Mouse (Mus musculus) midbrain, postnatal 0 days (tissue): ENCODE results near the gene Myo5a. TPM values are rescaled to one million over a fixed set of nuclear protein-coding genes. Genes with fewer than 3 reads are reported as not detected.

Experiments
- ATAC-seq: fragments of 200-750 bp; cut with Nextera tagmentation; 2 replicates; pipeline ENCODE4 v1.8.0; 2017; ENCODE audit warnings: moderate number of reproducible peaks, mild to moderate bottlenecking, moderate TSS enrichment, moderate library complexity; ENCODE audit not compliant: low FRiP score
- DNase-seq: peaks from one replicate; pipeline ENCODE4 v3.0.0-alpha.2; 2015; ENCODE audit warnings: low spot score
- H3K27ac ChIP-seq: fragments of 300-500 bp; sonication (generic); 2 replicates; pipeline ENCODE4 v1.5.1; 2014; ENCODE audit warnings: low read depth, mild to moderate bottlenecking, low read length, mixed read lengths
- H3K27me3 ChIP-seq: fragments of 300-500 bp; sonication (generic); 2 replicates; pipeline ENCODE4 v1.6.1; 2014; ENCODE audit warnings: low read length, control low read depth, mixed read lengths; ENCODE audit not compliant: insufficient read depth
- H3K36me3 ChIP-seq: fragments of 300-500 bp; sonication (generic); 2 replicates; pipeline ENCODE4 v1.6.1; 2014; ENCODE audit warnings: low read length, control low read depth, mixed read lengths; ENCODE audit not compliant: insufficient read depth
- H3K4me1 ChIP-seq: fragments of 300-500 bp; sonication (generic); 2 replicates; pipeline ENCODE4 v1.6.1; 2014; ENCODE audit warnings: mild to moderate bottlenecking, control low read depth, antibody characterized with exemption, low read length, mixed read lengths; ENCODE audit not compliant: insufficient read depth
- H3K4me2 ChIP-seq: fragments of 300-500 bp; sonication (generic); 2 replicates; pipeline ENCODE4 v1.6.1; 2014; ENCODE audit warnings: low read depth, mild to moderate bottlenecking, low read length, mixed read lengths; ENCODE audit not compliant: poor library complexity, severe bottlenecking
- H3K4me3 ChIP-seq: fragments of 300-500 bp; sonication (generic); 2 replicates; pipeline ENCODE4 v1.5.1; 2014; ENCODE audit warnings: low read depth, mild to moderate bottlenecking, low read length, moderate library complexity
- H3K9ac ChIP-seq: fragments of 300-500 bp; sonication (generic); replicated peaks from 2 replicates; pipeline ENCODE4 v1.6.1; 2014; ENCODE audit warnings: mild to moderate bottlenecking, low read length, moderate library complexity, mixed read lengths; ENCODE audit not compliant: poor library complexity, severe bottlenecking
- H3K9me3 ChIP-seq: fragments of 300-500 bp; sonication (generic); 2 replicates; pipeline ENCODE4 v1.6.1; 2016; ENCODE audit warnings: low read length, control low read depth
- CTCF ChIP-seq: IDR thresholded peaks from 2 replicates; pipeline ENCODE4 v1.5.1; 2016; ENCODE audit warnings: antibody characterized with exemption, mild to moderate bottlenecking
- WGBS: fragments of 180-500 bp; shearing (Covaris S2); extraction: QIAGEN DNeasy Blood & Tissue Kit; methylation state at CpG from one replicate; pipeline ENCODE4 v1.1.7; 2014; 5-methylcytosine and 5-hydroxymethylcytosine counted together
- polyA plus RNA-seq: library from polyadenylated mRNA; unstranded; fragments of >200 nt; fragmentation: Nextera tagmentation; extraction: Ambion mirVana; gene quantifications from 2 replicates; pipeline ENCODE4 v1.2.1, GENCODE M21; 2015
- total RNA-seq: library from RNA; depleted of rRNA; stranded (reverse); fragments of >200 nt; gene quantifications from 2 replicates; pipeline ENCODE4 v1.2.3, GENCODE M21; 2014; rRNA removed

Myo5a gene
- total RNA-seq (125 and 160 TPM in 2 replicates), polyA plus RNA-seq (32.1 and 37.8 TPM in 2 replicates)

- peak; percentile 74 for ATAC-seq
Measured at GRCm38 (mm10) chr9:75070457-75071028, at the start of gene Myo5a. Myo5a (plus strand) TSS chr9:75071015.

GRCm38 (mm10) chr9:75022546-75022945, 48.3 kb upstream of the Myo5a start:
- Histone ChIP-seq H3K4me3 (no peak overlapping the region), H3K36me3 (peaks cover 37% of the 10 kb centered on the region), H3K4me1 (no peaks in the 10 kb centered on the region), H3K27ac (no peak overlapping the region), H3K27me3 (no peaks in the 10 kb centered on the region), H3K9ac (no peak overlapping the region), H3K9me3 (no peaks in the 10 kb centered on the region), H3K4me2 (no peak overlapping the region)
- WGBS = 86% methylated on average over 7 of the region's 7 CpGs
- no peak for DNase-seq
- ATAC-seq = no peak
- no peak for TF ChIP-seq CTCF

More at GRCm38 (mm10) chr9:75070457-75071028, at the start of gene Myo5a:
- peak; percentile 32 for DNase-seq
- H3K9ac ChIP-seq = peak within 1 kb of the TSS; percentile 98
- H3K4me2 ChIP-seq = peak within 1 kb of the TSS; percentile 78
- no peaks in the 10 kb centered on the region for H3K9me3 ChIP-seq
- TF ChIP-seq CTCF = no peak
- H3K4me3 ChIP-seq = peak within 1 kb of the TSS; percentile 74
- no peaks in the 10 kb centered on the region for H3K27me3 ChIP-seq
- peak within 1 kb of the TSS; percentile 96 for H3K27ac ChIP-seq
- WGBS = 18% methylated on average over 23 of the region's 23 CpGs
- peaks cover 9% of the 10 kb centered on the region for H3K4me1 ChIP-seq
- H3K36me3 ChIP-seq = no peaks in the 10 kb centered on the region

- no peak for ATAC-seq
- no peak overlapping the region for H3K4me3 ChIP-seq
- H3K27me3 ChIP-seq = no peaks in the 10 kb centered on the region
- H3K4me2 ChIP-seq = no peak overlapping the region
- H3K9ac ChIP-seq = no peak overlapping the region
- H3K27ac ChIP-seq = no peak overlapping the region
- DNase-seq = no peak
- peaks cover 36% of the 10 kb centered on the region for H3K36me3 ChIP-seq
- H3K4me1 ChIP-seq = no peaks in the 10 kb centered on the region
- no peaks in the 10 kb centered on the region for H3K9me3 ChIP-seq
- 87% methylated on average over 5 of the region's 5 CpGs for WGBS
- TF ChIP-seq CTCF = no peak
Measured at GRCm38 (mm10) chr9:75023150-75023894, 47.5 kb upstream of the Myo5a start.

- no peak for DNase-seq
- Histone ChIP-seq H3K9ac (no peak overlapping the region), H3K4me3 (no peak overlapping the region), H3K9me3 (no peaks in the 10 kb centered on the region), H3K4me2 (no peak overlapping the region), H3K36me3 (peaks cover 35% of the 10 kb centered on the region), H3K27me3 (no peaks in the 10 kb centered on the region), H3K4me1 (no peaks in the 10 kb centered on the region), H3K27ac (no peak overlapping the region)
- 67% methylated on average over 7 of the region's 7 CpGs for WGBS
- ATAC-seq = no peak
- TF ChIP-seq CTCF = no peak
Measured at GRCm38 (mm10) chr9:75024089-75024488, 46.7 kb upstream of the Myo5a start.

GRCm38 (mm10) chr9:75025689-75026088, 45.1 kb upstream of the Myo5a start:
- H3K27ac ChIP-seq = no peak overlapping the region
- ATAC-seq (no peak), DNase-seq (no peak)
- peaks cover 27% of the 10 kb centered on the region for H3K36me3 ChIP-seq
- H3K9me3 ChIP-seq = no peaks in the 10 kb centered on the region
- WGBS = 75% methylated on average over 6 of the region's 6 CpGs
- no peak overlapping the region for H3K4me3 ChIP-seq
- peak; percentile 66 for TF ChIP-seq CTCF
- no peaks in the 10 kb centered on the region for H3K27me3 ChIP-seq
- no peaks in the 10 kb centered on the region for H3K4me1 ChIP-seq
- H3K9ac ChIP-seq = no peak overlapping the region
- no peak overlapping the region for H3K4me2 ChIP-seq

- no peaks in the 10 kb centered on the region for H3K27me3 ChIP-seq
- H3K9me3 ChIP-seq = no peaks in the 10 kb centered on the region
- H3K4me1 ChIP-seq = no peaks in the 10 kb centered on the region
- no peak overlapping the region for H3K4me2 ChIP-seq
- H3K9ac ChIP-seq = no peak overlapping the region
- no peak overlapping the region for H3K27ac ChIP-seq
- no peak for TF ChIP-seq CTCF
- DNase-seq (no peak), ATAC-seq (no peak)
- H3K4me3 ChIP-seq = no peak overlapping the region
- peaks cover 11% of the 10 kb centered on the region for H3K36me3 ChIP-seq
- 96% methylated on average over 1 of the region's 1 CpGs for WGBS
Measured at GRCm38 (mm10) chr9:75032408-75032807, 38.4 kb upstream of the Myo5a start.
